Mouse (Mus musculus) ES-Bruce4 (cell line): Measurements from ENCODE around the gene Tdrd9. TPM values are rescaled to one million over a fixed set of nuclear protein-coding genes. Genes with fewer than 3 reads are reported as not detected.

Experiments used
- H3K27ac ChIP-seq: 2 replicates; pipeline ENCODE4 v1.5.1; 2012; ENCODE audit warnings: low read length, inconsistent platforms; ENCODE audit not compliant: insufficient read depth
- H3K27me3 ChIP-seq: 2 replicates; pipeline ENCODE4 v1.6.1; 2012; ENCODE audit warnings: mild to moderate bottlenecking, low read length, inconsistent platforms; ENCODE audit not compliant: control insufficient read depth, poor library complexity, insufficient read depth, severe bottlenecking
- H3K36me3 ChIP-seq: 2 replicates; pipeline ENCODE4 v1.6.1; 2012; ENCODE audit warnings: inconsistent platforms, mild to moderate bottlenecking, low read length, moderate library complexity; ENCODE audit not compliant: control insufficient read depth, poor library complexity, insufficient read depth, severe bottlenecking
- H3K4me1 ChIP-seq: one replicate; pipeline ENCODE4 v1.8.1; 2011; ENCODE audit warnings: low read length; ENCODE audit not compliant: control insufficient read depth, insufficient read depth
- H3K4me3 ChIP-seq: 2 replicates; pipeline ENCODE4 v1.5.1; 2011; ENCODE audit warnings: low read depth, mild to moderate bottlenecking, low read length
- H3K9ac ChIP-seq: 2 replicates; pipeline ENCODE4 v1.6.1; 2012; ENCODE audit warnings: low read depth, mild to moderate bottlenecking, inconsistent platforms; ENCODE audit not compliant: poor library complexity, severe bottlenecking
- H3K9me3 ChIP-seq: replicated peaks from 2 replicates; pipeline ENCODE4 v1.6.1; 2012; ENCODE audit warnings: mild to moderate bottlenecking, low read length, inconsistent platforms; ENCODE audit not compliant: control insufficient read depth, poor library complexity, insufficient read depth, severe bottlenecking
- CTCF ChIP-seq: IDR thresholded peaks from one replicate; pipeline ENCODE4 v1.8.1; 2011; ENCODE audit warnings: low read depth, low read length
- EP300 ChIP-seq: IDR thresholded peaks from 2 replicates; pipeline ENCODE4 v1.6.1; 2011; ENCODE audit warnings: low read depth, low read length; ENCODE audit not compliant: insufficient read depth
- POLR2A ChIP-seq: IDR thresholded peaks from one replicate; pipeline ENCODE4 v1.8.1; 2011; ENCODE audit warnings: low read length; ENCODE audit not compliant: insufficient read depth
- polyA plus RNA-seq: library from polyadenylated mRNA; stranded (reverse); fragments of >200 nt; gene quantifications from 2 replicates; pipeline ENCODE4 v1.2.4, GENCODE M21; 2011; ENCODE audit warnings: low read depth; ENCODE audit not compliant: missing spikeins, insufficient read depth, insufficient read length

Tdrd9 gene
- not detected in 2 replicates for polyA plus RNA-seq

DNA sequence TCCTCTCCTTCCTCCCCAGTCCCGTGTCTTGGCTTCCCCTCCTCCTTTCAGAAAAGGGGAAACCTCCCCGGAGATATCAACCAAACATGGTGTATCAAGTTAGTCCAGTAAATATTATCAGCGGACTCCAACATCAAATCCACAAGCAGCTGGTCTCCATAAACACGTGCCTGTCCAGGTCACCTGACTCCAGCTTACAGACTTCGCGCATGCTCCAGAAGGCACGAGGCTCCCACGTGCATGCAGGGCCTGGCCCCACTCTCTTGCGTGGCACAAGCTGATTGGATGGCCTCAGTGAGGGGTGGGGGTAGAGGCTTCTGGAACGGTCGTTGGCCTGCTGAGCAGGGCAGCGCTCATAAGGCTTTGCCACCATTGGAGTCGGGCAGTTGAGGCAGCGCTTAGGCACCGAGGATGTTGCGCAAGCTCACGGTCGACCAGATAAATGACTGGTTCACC, at the start of gene Tdrd9:
Tdrd9 (plus strand) TSS at position 329 of the 456 bp plus-strand sequence.
- H3K36me3 ChIP-seq, result no peaks in the 10 kb centered on the region
- no peaks in the 10 kb centered on the region for H3K4me1 ChIP-seq
- H3K9ac ChIP-seq, result no peak within 1 kb of the TSS
- no peaks in the 10 kb centered on the region for H3K9me3 ChIP-seq
- H3K27me3 ChIP-seq, result no peaks in the 10 kb centered on the region
- TF ChIP-seq EP300, result no peak
- no peak for TF ChIP-seq CTCF
- no peak for TF ChIP-seq POLR2A
- H3K27ac ChIP-seq, result no peak within 1 kb of the TSS
- no peak within 1 kb of the TSS for H3K4me3 ChIP-seq

- TF ChIP-seq CTCF (no peak), POLR2A (no peak), EP300 (no peak)
These were observed 48.2 kb upstream of the Tdrd9 start for GRCm38 (mm10) chr12:111923117-111923516.

GRCm38 (mm10) chr12:111927338-111927737, 44.0 kb upstream of the Tdrd9 start:
- H3K9ac ChIP-seq, result no peak overlapping the region
- H3K27me3 ChIP-seq, result no peaks in the 10 kb centered on the region
- no peak overlapping the region for H3K27ac ChIP-seq
- TF ChIP-seq EP300, result no peak
- no peak for TF ChIP-seq CTCF
- TF ChIP-seq POLR2A, result no peak
- no peak overlapping the region for H3K4me3 ChIP-seq
- no peaks in the 10 kb centered on the region for H3K4me1 ChIP-seq
- no peaks in the 10 kb centered on the region for H3K9me3 ChIP-seq
- no peaks in the 10 kb centered on the region for H3K36me3 ChIP-seq

More at GRCm38 (mm10) chr12:111923117-111923516, 48.2 kb upstream of the Tdrd9 start:
- Histone ChIP-seq H3K4me1 (no peaks in the 10 kb centered on the region), H3K27ac (no peak overlapping the region), H3K9me3 (no peaks in the 10 kb centered on the region), H3K9ac (no peak overlapping the region), H3K4me3 (no peak overlapping the region), H3K27me3 (no peaks in the 10 kb centered on the region), H3K36me3 (no peaks in the 10 kb centered on the region)

GRCm38 (mm10) chr12:111928411-111928966, 42.9 kb upstream of the Tdrd9 start:
- H3K36me3 ChIP-seq, result no peaks in the 10 kb centered on the region
- no peak overlapping the region for H3K4me3 ChIP-seq
- TF ChIP-seq EP300 (no peak), CTCF (no peak), POLR2A (no peak)
- H3K27me3 ChIP-seq, result no peaks in the 10 kb centered on the region
- no peak overlapping the region for H3K27ac ChIP-seq
- H3K9ac ChIP-seq, result no peak overlapping the region
- H3K9me3 ChIP-seq, result no peaks in the 10 kb centered on the region
- no peaks in the 10 kb centered on the region for H3K4me1 ChIP-seq

GRCm38 (mm10) chr12:111931411-111932025, 39.8 kb upstream of the Tdrd9 start:
- H3K9ac ChIP-seq, result no peak overlapping the region
- no peak overlapping the region for H3K4me3 ChIP-seq
- TF ChIP-seq CTCF (no peak), POLR2A (no peak), EP300 (no peak)
- no peaks in the 10 kb centered on the region for H3K27me3 ChIP-seq
- H3K9me3 ChIP-seq, result no peaks in the 10 kb centered on the region
- H3K27ac ChIP-seq, result no peak overlapping the region
- no peaks in the 10 kb centered on the region for H3K36me3 ChIP-seq
- peaks cover 4% of the 10 kb centered on the region for H3K4me1 ChIP-seq

GRCm38 (mm10) chr12:111932513-111932912, 38.8 kb upstream of the Tdrd9 start:
- no peaks in the 10 kb centered on the region for H3K36me3 ChIP-seq
- no peak overlapping the region for H3K9ac ChIP-seq
- no peaks in the 10 kb centered on the region for H3K9me3 ChIP-seq
- TF ChIP-seq EP300 (no peak), CTCF (no peak), POLR2A (no peak)
- peaks cover 4% of the 10 kb centered on the region for H3K4me1 ChIP-seq
- H3K27me3 ChIP-seq, result no peaks in the 10 kb centered on the region
- H3K27ac ChIP-seq, result no peak overlapping the region
- H3K4me3 ChIP-seq, result no peak overlapping the region
